Mouse (Mus musculus): Measurements from ENCODE around the gene Rnf138rt1. TPM values are rescaled to one million over a fixed set of nuclear protein-coding genes. Genes with fewer than 3 reads are reported as not detected.

The Rnf138rt1 gene
- total and polyA plus RNA-seq, 3 experiments, result not detected

Other genes with a start within 250 kb of the Rnf138rt1 start
- gene Grpr, start 211.7 kb downstream of the Rnf138rt1 start, total RNA-seq (2012; rRNA removed), result not detected in 2 replicates
- not detected for gene Grpr, start 211.7 kb downstream of the Rnf138rt1 start, polyA plus RNA-seq (2012; ENCODE audit: insufficient read depth in 1 of 2, insufficient read length in 2 of 2, low read depth in 1 of 2, low replicate concordance in 2 of 2, missing spikeins in 1 of 2)
- gene Ap1s2, start 147.7 kb upstream of the Rnf138rt1 start, total RNA-seq (2012; rRNA removed), result 10.1 TPM in 2 replicates
- 1 to 10 TPM in 1 of 2 experiments, not detected in 1; 9.3 TPM for gene Ap1s2, start 147.7 kb upstream of the Rnf138rt1 start, polyA plus RNA-seq (2012; ENCODE audit: insufficient read depth in 1 of 2, insufficient read length in 2 of 2, low read depth in 1 of 2, low replicate concordance in 2 of 2, missing spikeins in 1 of 2)
- 25.8 and 27.5 TPM in 2 replicates for gene Zrsr2, start 197.3 kb upstream of the Rnf138rt1 start, total RNA-seq (2012; rRNA removed)
- gene Zrsr2, start 197.3 kb upstream of the Rnf138rt1 start, polyA plus RNA-seq (2012; ENCODE audit: insufficient read depth in 1 of 2, insufficient read length in 2 of 2, low read depth in 1 of 2, low replicate concordance in 2 of 2, missing spikeins in 1 of 2), result 10 to 100 TPM in 1 of 2 experiments, not detected in 1; 96.4 TPM